Mouse (Mus musculus): ENCODE measurements around the gene Mef2c.

- TF ChIP-seq POLR2A (IDR thresholded peaks at IDR 0.05; ENCODE audit: borderline replicate concordance, insufficient read depth, low read length) (no peak), CTCF (IDR thresholded peaks at IDR 0.05; ENCODE audit: borderline replicate concordance, insufficient read depth, low read depth, low read length) (no peak)
These were observed 61.9 kb downstream of the Mef2c start for GRCm38 (mm10) chr13:83565732-83566131.
